Mouse (Mus musculus) embryo, embryonic 11.5 days (tissue): ENCODE data around the gene Ttc28.

Source experiments
- DNase-seq: peaks from one replicate; pipeline ENCODE4 v3.0.0-alpha.2; 2012; ENCODE audit warnings: low read depth, low spot score

Gene Ttc28

DNA sequence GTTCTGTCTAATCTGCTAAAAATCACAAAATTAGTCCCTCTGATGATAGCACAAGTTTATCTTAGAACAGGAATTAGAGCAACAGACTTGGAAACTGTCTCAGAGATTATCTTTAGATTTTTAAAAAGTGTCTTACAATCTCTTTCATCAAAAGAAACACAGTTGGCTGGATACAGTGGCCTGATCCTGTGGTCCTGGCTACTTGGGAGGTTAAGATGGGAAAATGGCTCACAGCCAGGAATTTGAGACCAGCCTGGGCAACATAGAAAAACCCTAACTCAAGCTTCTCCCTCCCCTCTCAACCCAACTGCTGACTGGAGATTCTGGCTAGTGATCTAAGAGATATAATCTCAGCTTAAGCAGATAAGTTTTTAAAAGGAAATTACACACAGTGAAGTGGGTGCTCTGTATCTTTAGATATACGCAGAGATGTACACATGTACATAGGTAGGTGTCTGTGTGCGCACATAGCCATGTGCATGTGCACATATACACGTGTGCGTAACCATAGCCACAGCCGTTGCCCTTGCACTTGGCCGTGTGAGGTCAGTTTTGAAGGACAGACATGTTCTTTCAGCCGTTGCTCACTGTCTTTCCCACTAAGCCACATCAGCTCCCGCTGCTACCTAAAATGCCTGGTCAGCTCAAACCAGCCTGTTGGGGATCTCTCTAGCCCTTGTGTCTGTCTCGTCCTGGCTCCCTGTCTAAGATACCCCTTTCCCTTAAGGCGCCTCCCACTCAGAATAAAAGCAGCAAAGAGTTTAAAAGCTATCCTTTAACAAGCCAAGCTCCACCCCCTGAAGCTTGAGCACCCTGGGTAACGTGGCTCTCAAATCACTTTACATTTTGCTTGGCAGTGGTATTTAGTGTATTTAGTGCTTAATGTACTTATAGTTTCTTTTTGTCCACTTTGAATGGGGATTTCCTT, 217.9 kb downstream of the Ttc28 start:
- no peak for DNase-seq

- no peak for DNase-seq
These were observed 219.1 kb downstream of the Ttc28 start for GRCm38 (mm10) chr5:111098516-111099274.

DNA sequence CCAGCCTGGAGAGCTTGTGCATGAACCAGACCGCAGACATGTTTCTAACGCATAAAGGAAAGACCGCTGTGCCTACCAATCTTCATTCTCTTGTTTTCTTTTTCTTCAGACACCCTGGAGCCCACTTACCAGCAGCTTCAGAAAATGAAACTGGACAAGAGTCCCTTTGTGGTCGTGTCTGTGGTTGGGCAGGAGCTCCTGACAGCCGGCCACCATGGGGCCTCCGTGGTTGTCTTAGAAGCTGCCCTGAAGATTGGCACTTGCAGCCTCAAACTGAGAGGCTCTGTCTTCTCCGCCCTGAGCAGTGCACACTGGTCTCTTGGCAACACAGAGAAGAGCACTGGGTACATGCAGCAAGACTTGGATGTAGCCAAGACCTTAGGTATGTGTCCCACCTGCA, 221.0 kb downstream of the Ttc28 start:
- no peak for DNase-seq

DNA sequence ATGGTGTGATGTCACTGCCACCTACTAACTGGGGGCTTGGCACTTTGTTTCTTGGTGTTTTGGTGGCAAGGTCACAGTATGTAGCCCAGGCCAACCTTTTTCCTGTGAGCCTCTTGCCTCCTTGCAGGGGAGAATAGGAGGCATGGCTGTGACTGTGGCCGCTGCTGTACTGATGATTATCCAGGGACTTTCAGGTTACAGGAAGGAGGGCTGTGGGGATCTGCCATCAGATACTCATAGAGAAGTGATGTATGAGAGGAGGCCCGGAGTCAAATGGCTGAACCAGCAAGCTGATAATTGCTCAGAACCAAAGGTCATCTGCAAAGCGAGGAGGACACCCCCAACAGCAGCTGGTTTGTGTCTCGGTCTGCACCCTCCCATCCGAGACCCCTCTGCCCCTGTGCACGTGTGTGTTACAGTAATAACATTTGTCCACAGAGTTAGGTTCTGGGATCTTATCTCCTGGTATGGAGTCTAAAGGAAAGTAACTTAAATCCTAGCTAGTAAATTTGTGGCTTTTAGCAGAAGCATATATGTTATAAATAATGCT, 221.9 kb downstream of the Ttc28 start:
- DNase-seq: no peak

GRCm38 (mm10) chr5:111104801-111105200, 225.2 kb downstream of the Ttc28 start:
- no peak for DNase-seq

GRCm38 (mm10) chr5:111111378-111111777, 231.8 kb downstream of the Ttc28 start:
- DNase-seq: no peak

DNA sequence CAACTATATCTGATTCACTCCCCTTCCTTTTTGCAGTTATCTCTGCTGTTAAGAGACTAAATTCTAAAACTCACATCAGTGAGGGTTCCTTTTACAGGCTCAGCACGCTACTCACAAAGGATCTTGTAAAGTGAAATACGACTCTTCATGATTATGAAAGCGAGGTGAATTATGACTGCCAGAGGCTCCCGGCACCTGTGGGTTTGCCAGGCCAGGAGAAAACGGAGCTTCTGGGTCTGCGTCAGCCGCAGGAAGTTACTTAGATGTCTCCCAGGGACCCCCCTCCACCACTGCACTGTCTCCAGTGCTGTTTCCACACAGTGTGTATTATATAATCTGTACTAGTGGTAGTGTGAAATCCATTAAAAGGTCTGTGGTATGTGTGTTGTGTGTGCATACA, 233.6 kb downstream of the Ttc28 start:
- DNase-seq: no peak

- DNase-seq: no peak
These were observed 234.2 kb downstream of the Ttc28 start for GRCm38 (mm10) chr5:111113694-111114375.

GRCm38 (mm10) chr5:111114597-111114996, 235.0 kb downstream of the Ttc28 start:
- no peak for DNase-seq

DNA sequence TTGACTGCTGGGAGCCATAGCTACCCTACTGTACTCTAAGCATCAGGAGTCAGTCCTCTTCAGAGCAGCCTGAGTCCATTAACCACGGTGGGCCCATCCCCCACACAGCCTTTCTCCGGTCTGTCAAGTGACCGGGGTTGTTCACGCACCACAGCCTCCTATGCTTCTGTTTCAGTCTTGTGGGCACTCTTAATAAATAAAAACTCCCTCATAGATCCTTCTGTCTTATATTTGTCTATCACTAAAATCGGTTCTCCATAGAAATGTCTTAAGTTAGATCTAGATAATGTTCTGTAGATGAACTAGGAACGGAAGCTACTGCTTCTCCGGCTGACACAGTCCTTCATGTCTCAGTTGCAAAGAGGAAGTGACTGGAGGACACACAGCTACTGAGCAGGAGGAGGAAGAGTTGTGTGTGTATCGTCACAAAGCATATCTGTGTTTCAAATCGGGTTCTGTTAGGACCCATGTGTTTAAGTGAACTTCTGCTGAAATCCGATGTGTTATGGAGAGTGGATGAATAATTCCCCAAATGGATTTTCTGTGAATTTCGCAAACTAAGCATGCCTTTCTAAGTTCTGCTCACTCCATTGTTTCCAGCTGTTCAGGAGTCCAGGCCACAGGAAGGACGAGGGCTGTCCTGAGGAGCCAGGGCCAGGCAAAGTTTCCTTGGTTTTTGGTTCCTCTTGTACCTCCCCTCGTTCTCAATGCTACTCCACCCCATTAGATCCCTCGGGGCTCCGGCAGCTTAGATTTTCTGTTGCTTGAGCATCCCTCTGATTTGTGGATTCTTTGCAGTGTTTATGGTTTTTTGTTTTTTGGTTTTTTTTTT, 236.1 kb downstream of the Ttc28 start:
- DNase-seq: no peak

DNA sequence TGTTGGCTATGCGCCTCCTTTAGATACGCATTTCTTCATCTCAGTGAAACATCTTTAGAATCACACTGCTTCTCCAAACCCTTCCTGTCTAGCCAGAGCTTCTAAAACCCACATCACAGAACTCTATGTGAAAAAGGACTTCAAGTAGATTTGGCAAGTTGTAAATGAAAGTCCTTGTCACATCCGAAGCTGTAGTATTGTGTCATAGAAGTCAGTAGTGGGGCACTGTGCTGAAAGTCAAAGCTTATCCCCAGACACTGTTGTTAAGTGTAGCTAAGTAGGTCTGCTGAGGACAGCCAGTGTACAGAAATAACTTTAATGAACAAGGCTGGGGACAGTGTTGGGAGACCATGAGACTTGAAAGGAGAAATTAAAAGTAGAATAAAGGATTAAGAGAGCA, 240.2 kb downstream of the Ttc28 start:
- no peak for DNase-seq

- DNase-seq: no peak
These were observed 240.7 kb downstream of the Ttc28 start for GRCm38 (mm10) chr5:111120298-111120697.

- DNase-seq: no peak
These were observed 241.3 kb downstream of the Ttc28 start for GRCm38 (mm10) chr5:111120705-111121420.

DNA sequence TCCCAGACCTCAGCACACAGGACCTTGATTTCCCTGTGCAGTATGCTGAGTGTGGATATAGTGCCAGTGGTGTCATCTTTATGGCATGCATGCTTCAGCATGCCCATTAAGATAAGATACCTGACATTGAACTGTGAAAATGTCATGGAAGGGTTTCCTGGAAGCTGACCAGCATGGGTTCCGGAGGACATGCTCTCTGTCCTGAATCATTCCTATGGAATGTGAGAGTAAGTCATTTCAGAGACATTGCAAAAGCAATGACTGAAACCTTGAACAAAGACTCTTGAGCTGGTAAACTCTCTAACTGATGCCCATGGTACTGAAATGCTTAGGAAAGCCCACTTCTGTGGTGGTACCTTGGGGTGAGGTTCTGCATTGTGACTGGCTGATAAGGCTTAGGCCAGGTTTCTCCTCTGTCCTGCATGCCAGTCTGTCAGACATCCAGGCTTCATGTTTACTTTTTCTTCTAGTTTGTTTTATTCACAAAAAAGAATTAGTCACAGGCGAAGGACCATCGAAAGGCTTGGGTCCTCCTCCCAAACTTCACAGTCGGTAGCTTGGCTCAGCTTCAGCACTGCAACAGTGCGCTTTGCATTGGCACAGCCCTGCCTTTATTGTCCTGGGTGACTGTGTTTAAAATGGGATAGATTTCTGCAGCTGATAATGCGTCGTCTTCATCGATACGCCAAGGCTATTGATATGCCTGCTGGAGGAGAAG, 242.9 kb downstream of the Ttc28 start:
- no peak for DNase-seq

- DNase-seq: no peak
These were observed 243.6 kb downstream of the Ttc28 start for GRCm38 (mm10) chr5:111123050-111123746.

DNA sequence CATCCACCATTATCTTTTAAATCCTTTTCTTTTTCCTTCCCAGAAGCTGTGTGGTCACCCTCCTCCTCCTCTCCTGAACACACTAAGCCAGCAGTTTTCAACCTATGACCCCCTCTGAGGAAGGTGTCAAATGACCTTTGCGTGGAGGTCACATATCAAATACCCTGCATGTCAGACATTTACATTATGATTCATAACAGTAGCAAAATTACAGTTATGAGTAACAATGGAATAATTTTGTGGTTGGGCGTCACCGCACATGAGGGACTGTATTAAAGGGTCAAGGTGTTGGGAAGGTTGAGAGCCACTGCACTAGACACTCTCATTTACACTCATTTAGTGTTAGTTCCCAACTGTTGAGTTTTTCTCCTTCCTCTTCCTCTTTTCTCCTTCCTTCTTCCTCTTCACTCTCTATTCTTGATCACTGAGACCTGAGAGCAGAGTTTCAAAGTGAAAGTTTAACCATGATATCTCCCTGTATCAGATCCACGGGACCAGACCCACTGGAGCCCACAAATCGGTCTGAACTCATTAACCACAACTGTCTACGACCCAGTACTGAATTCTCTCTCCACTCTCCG, 245.1 kb downstream of the Ttc28 start:
- no peak for DNase-seq

- no peak for DNase-seq
These were observed 246.1 kb downstream of the Ttc28 start for GRCm38 (mm10) chr5:111125746-111126145.

- no peak for DNase-seq
These were observed 248.2 kb downstream of the Ttc28 start for GRCm38 (mm10) chr5:111127786-111128185.

GRCm38 (mm10) chr5:111130121-111130520, 250.5 kb downstream of the Ttc28 start:
- no peak for DNase-seq
